Mouse (Mus musculus) fat pad, adult 2 months (tissue): Measurements from ENCODE around the gene Gm379.

Experiments
- DNase-seq: peaks from one replicate; pipeline ENCODE4 v3.0.0-alpha.2; 2011; ENCODE audit warnings: low read depth, low spot score; ENCODE audit errors: extremely low read depth

Gm379 gene

GRCm38 (mm10) chrX:108664885-108665284 lies at the start of gene Gm379:
Gene Gm379 (minus strand): TSS chrX:108664891.
- no peak for DNase-seq

DNA sequence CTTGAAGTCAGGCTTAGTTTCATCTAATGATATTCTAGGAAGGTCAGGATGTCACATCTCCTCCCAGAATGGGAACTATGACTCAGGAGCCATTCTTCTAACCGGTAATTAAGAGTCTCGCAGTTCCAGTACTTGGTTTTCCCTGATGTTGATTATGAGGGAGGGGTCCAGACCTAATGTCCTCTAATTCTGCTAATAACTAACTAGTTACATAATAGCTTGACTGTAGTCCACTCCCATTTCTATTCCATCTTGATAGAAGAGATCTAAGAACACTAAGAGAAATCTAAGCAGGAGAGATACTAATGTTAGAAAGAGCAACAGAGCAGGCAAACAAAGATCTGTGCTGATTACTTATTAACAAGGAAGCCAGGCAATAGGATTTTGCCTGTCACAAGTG lies 39.6 kb upstream of the Gm379 start:
- no peak for DNase-seq

GRCm38 (mm10) chrX:108668868-108669267 lies 4.2 kb upstream of the Gm379 start:
- no peak for DNase-seq

GRCm38 (mm10) chrX:108621991-108622390 lies 42.7 kb downstream of the Gm379 start:
- DNase-seq, result no peak

DNA sequence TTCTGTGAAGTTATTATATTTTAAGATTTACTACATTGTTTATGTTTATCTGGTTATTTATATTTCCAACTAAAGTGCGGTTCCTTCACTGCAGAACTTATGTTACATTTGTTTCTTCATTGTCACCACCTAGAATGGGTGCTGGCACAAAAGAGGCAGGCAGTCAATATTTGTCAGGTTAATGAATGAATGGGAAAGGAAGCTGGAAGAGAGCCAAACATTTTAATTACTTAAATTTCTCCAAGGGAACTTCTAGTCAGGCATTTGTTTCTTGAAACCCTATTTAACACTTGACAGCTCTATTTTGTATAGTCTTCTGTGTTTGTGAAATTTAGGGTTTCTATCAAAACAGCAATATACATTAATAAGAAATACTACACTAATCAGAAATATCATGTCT lies 43.8 kb downstream of the Gm379 start:
- DNase-seq, result no peak
